Comparison of ENCODE assay signal across 24 mouse cellular contexts in genomic region chr2:27780162-27780561, GRCm38 (mm10).
DNase-seq lines count a peak whose midpoint lies in the region; ATAC-seq and TF ChIP-seq lines count a peak whose summit lies in the region.
"Had no signal": no experiment of that assay in that cellular context is flagged by ENCODE, and none has a peak within 500 bp of the region (broad histone marks: within the 10 kb centered on the region; RNA-seq: fewer than 3 reads in every experiment).

No protein-coding gene starts in this region.

- WGBS in midbrain, postnatal 0 days = 89% methylated on average over 7 of the region's 7 CpGs
- WGBS in midbrain, embryonic 11.5 days = 97% methylated on average over 7 of the region's 7 CpGs
- 87% methylated on average over 7 of the region's 7 CpGs for WGBS in stomach, postnatal 0 days

- peak; percentile 61 to 76 for DNase-seq in cerebellum, postnatal 14 days
- no peak for DNase-seq in cerebellum, adult 9-10 months
- peak; percentile 59 for DNase-seq in left cerebral cortex, postnatal 4 days
- DNase-seq in left cerebral cortex, adult 8-10 months (ENCODE audit: low spot score in 2 of 2) = no peak
- peak; percentile 42 for DNase-seq in midbrain, postnatal 0 days (ENCODE audit: low spot score)
- DNase-seq in midbrain, embryonic 11.5 days (ENCODE audit: low spot score, missing footprints) = no peak
- no peak for DNase-seq in stomach, postnatal 0 days (ENCODE audit: low spot score)
- DNase-seq in c-Kit-positive CD71-positive TER-119-positive erythroid progenitor cells, embryonic 14.5 days (ENCODE audit: low spot score) = no peak
- DNase-seq: adrenal gland, adult 2 months; adrenal gland, postnatal 14 days; B cell, adult 2 months; cerebellum, adult 2 months; cerebellum, postnatal 25 days; forebrain, postnatal 0 days had no signal

- no peak for ATAC-seq in midbrain, postnatal 0 days (ENCODE audit: low FRiP score)
- no peak for ATAC-seq in midbrain, embryonic 11.5 days (ENCODE audit: low FRiP score)
- no peak for ATAC-seq in stomach, postnatal 0 days (ENCODE audit: low FRiP score, low TSS enrichment)
- ATAC-seq: forebrain, embryonic 14.5 days; forebrain, postnatal 0 days; inflammation-experienced regulatory T-cells, adult 6 months; intestine, embryonic 16.5 days; Patski had no signal

- no peak overlapping the region for H3K27ac ChIP-seq in midbrain, postnatal 0 days (ENCODE audit: low read depth, low read length)
- H3K27ac ChIP-seq in midbrain, embryonic 11.5 days (ENCODE audit: low read depth, low read length) = no peak overlapping the region
- H3K27ac ChIP-seq in stomach, postnatal 0 days (replicated peaks) = peak overlapping the region; percentile 56; the same call in 1 of the 2 replicates
- H3K27ac ChIP-seq: embryonic facial prominence, embryonic 12.5 days; embryonic facial prominence, embryonic 15.5 days; hindbrain, embryonic 12.5 days; hindbrain, embryonic 15.5 days had no signal

- no peaks in the 10 kb centered on the region for H3K27me3 ChIP-seq in midbrain, postnatal 0 days (ENCODE audit: insufficient read depth, low read length)
- no peaks in the 10 kb centered on the region for H3K27me3 ChIP-seq in midbrain, embryonic 11.5 days (ENCODE audit: control insufficient read depth, insufficient read depth, low read length)
- H3K27me3 ChIP-seq in stomach, postnatal 0 days (ENCODE audit: control insufficient read depth, insufficient read depth, low read length) = no peaks in the 10 kb centered on the region
- H3K27me3 ChIP-seq: embryonic facial prominence, embryonic 12.5 days; embryonic facial prominence, embryonic 15.5 days; hindbrain, embryonic 12.5 days; hindbrain, embryonic 15.5 days; Patski had no signal

- intact Hi-C loops in left cerebral cortex, postnatal 4 days (cut with DNase I) = no loop called here

- H3K4me2 ChIP-seq in midbrain, postnatal 0 days (ENCODE audit: low read depth, low read length, poor library complexity, severe bottlenecking) = no peak overlapping the region
- no peak overlapping the region for H3K4me2 ChIP-seq in midbrain, embryonic 11.5 days
- no peak overlapping the region for H3K4me2 ChIP-seq in stomach, postnatal 0 days (replicated peaks; ENCODE audit: low read depth)
- H3K4me2 ChIP-seq: embryonic facial prominence, embryonic 12.5 days; embryonic facial prominence, embryonic 15.5 days; heart, embryonic 11.5 days; hindbrain, embryonic 12.5 days; hindbrain, embryonic 15.5 days had no signal

- TF ChIP-seq CTCF in midbrain, postnatal 0 days (IDR thresholded peaks at IDR 0.05) = no peak
- TF ChIP-seq CTCF in stomach, postnatal 0 days (IDR thresholded peaks at IDR 0.05; ENCODE audit: low read depth) = no peak

- no peak overlapping the region for H3K9ac ChIP-seq in midbrain, postnatal 0 days (replicated peaks; ENCODE audit: low read length, poor library complexity, severe bottlenecking)
- H3K9ac ChIP-seq in midbrain, embryonic 11.5 days (ENCODE audit: low read length) = no peak overlapping the region
- no peak overlapping the region for H3K9ac ChIP-seq in stomach, postnatal 0 days (ENCODE audit: low read length)
- H3K9ac ChIP-seq: embryonic facial prominence, embryonic 12.5 days; embryonic facial prominence, embryonic 15.5 days; forebrain, postnatal 0 days; hindbrain, embryonic 12.5 days; hindbrain, embryonic 15.5 days had no signal

- no peak overlapping the region for H3K4me3 ChIP-seq in midbrain, postnatal 0 days (ENCODE audit: low read depth, low read length)
- no peak overlapping the region for H3K4me3 ChIP-seq in midbrain, embryonic 11.5 days (ENCODE audit: low read depth, low read length)
- no peak overlapping the region for H3K4me3 ChIP-seq in stomach, postnatal 0 days (ENCODE audit: low read depth, low read length)
- H3K4me3 ChIP-seq: embryonic facial prominence, embryonic 12.5 days; embryonic facial prominence, embryonic 15.5 days; hindbrain, embryonic 12.5 days; hindbrain, embryonic 15.5 days had no signal

- H3K36me3 ChIP-seq in midbrain, postnatal 0 days (ENCODE audit: insufficient read depth, low read length) = no peaks in the 10 kb centered on the region
- no peaks in the 10 kb centered on the region for H3K36me3 ChIP-seq in midbrain, embryonic 11.5 days (ENCODE audit: control insufficient read depth, insufficient read depth, low read length)
- no peaks in the 10 kb centered on the region for H3K36me3 ChIP-seq in stomach, postnatal 0 days (ENCODE audit: control insufficient read depth, insufficient read depth, low read length)
- H3K36me3 ChIP-seq: embryonic facial prominence, embryonic 12.5 days; embryonic facial prominence, embryonic 15.5 days; G1E; hindbrain, embryonic 12.5 days; hindbrain, embryonic 15.5 days had no signal

- H3K4me1 ChIP-seq in midbrain, postnatal 0 days (ENCODE audit: insufficient read depth, low read length) = no peaks in the 10 kb centered on the region
- H3K4me1 ChIP-seq in midbrain, embryonic 11.5 days (ENCODE audit: control insufficient read depth, insufficient read depth, low read length) = no peaks in the 10 kb centered on the region
- H3K4me1 ChIP-seq in stomach, postnatal 0 days (replicated peaks; ENCODE audit: control insufficient read depth, insufficient read depth) = peaks cover under 1% of the 10 kb centered on the region; the same call in 1 of the 2 replicates
- H3K4me1 ChIP-seq: hindbrain, embryonic 12.5 days; hindbrain, embryonic 15.5 days had no signal

- TF ChIP-seq EP300 in stomach, postnatal 0 days (optimal IDR thresholded peaks at IDR 0.05) = no peak

- no peaks in the 10 kb centered on the region for H3K9me3 ChIP-seq in midbrain, postnatal 0 days (ENCODE audit: low read length)
- no peaks in the 10 kb centered on the region for H3K9me3 ChIP-seq in midbrain, embryonic 11.5 days (ENCODE audit: control insufficient read depth, low read length)
- H3K9me3 ChIP-seq in stomach, postnatal 0 days (ENCODE audit: control insufficient read depth, low read length) = no peaks in the 10 kb centered on the region
- H3K9me3 ChIP-seq: embryonic facial prominence, embryonic 12.5 days; embryonic facial prominence, embryonic 15.5 days; G1E; hindbrain, embryonic 12.5 days; hindbrain, embryonic 15.5 days had no signal

Comparison
In these comparisons a context has a peak if more than half of its experiments do, and no peak if none do; other contexts are left out.
1. DNase-seq: peak in cerebellum, postnatal 14 days (2 of 2), left cerebral cortex, postnatal 4 days (single experiment) and midbrain, postnatal 0 days (single experiment); none in cerebellum, adult 9-10 months (single experiment), left cerebral cortex, adult 8-10 months (0 of 2), midbrain, embryonic 11.5 days (single experiment), stomach, postnatal 0 days (single experiment) and c-Kit-positive CD71-positive TER-119-positive erythroid progenitor cells, embryonic 14.5 days (single experiment).